Mouse (Mus musculus) intestine, embryonic 16.5 days (tissue): Measurements from ENCODE around the gene Nuak1. TPM values are rescaled to one million over a fixed set of nuclear protein-coding genes. Genes with fewer than 3 reads are reported as not detected.

Source experiments
- ATAC-seq: fragments of 200-750 bp; cut with Nextera tagmentation; 2 replicates; pipeline ENCODE4 v1.8.0; 2017; ENCODE audit warnings: moderate TSS enrichment, moderate library complexity
- H3K27ac ChIP-seq: fragments of 300-500 bp; sonication (generic); 2 replicates; pipeline ENCODE4 v1.5.1; 2014; ENCODE audit warnings: mild to moderate bottlenecking, low read length
- H3K27me3 ChIP-seq: fragments of 300-500 bp; sonication (generic); replicated peaks from 2 replicates; pipeline ENCODE4 v1.6.1; 2014; ENCODE audit warnings: low read length, control low read depth, mixed read lengths; ENCODE audit not compliant: control insufficient read depth, insufficient read depth
- H3K36me3 ChIP-seq: fragments of 300-500 bp; sonication (generic); 2 replicates; pipeline ENCODE4 v1.6.1; 2014; ENCODE audit warnings: low read length, control low read depth; ENCODE audit not compliant: control insufficient read depth, insufficient read depth
- H3K4me1 ChIP-seq: fragments of 300-500 bp; sonication (generic); 2 replicates; pipeline ENCODE4 v1.6.1; 2014; ENCODE audit warnings: low read length, control low read depth, mixed read lengths; ENCODE audit not compliant: control insufficient read depth, insufficient read depth
- H3K4me2 ChIP-seq: fragments of 300-500 bp; sonication (generic); 2 replicates; pipeline ENCODE4 v1.6.1; 2014; ENCODE audit warnings: low read depth, low read length, control low read depth
- H3K4me3 ChIP-seq: fragments of 300-500 bp; sonication (generic); 2 replicates; pipeline ENCODE4 v1.5.1; 2014; ENCODE audit warnings: mild to moderate bottlenecking, low read length
- H3K9ac ChIP-seq: fragments of 300-500 bp; sonication (generic); 2 replicates; pipeline ENCODE4 v1.6.1; 2014; ENCODE audit warnings: low read depth, low read length
- H3K9me3 ChIP-seq: fragments of 300-500 bp; sonication (generic); 2 replicates; pipeline ENCODE4 v1.6.1; 2016; ENCODE audit warnings: low read length, control low read depth; ENCODE audit not compliant: control insufficient read depth
- WGBS: fragments of 180-500 bp; shearing (Covaris S2); extraction: QIAGEN DNeasy Blood & Tissue Kit; methylation state at CpG from one replicate; pipeline ENCODE4 v1.1.7; 2014; 5-methylcytosine and 5-hydroxymethylcytosine counted together
- polyA plus RNA-seq: library from polyadenylated mRNA; unstranded; fragments of >200 nt; fragmentation: Nextera tagmentation; extraction: Ambion mirVana; gene quantifications from 2 replicates; pipeline ENCODE4 v1.2.1, GENCODE M21; 2015

The Nuak1 gene
- polyA plus RNA-seq, 1 experiment from 2014 or later = 0.66 TPM

DNA sequence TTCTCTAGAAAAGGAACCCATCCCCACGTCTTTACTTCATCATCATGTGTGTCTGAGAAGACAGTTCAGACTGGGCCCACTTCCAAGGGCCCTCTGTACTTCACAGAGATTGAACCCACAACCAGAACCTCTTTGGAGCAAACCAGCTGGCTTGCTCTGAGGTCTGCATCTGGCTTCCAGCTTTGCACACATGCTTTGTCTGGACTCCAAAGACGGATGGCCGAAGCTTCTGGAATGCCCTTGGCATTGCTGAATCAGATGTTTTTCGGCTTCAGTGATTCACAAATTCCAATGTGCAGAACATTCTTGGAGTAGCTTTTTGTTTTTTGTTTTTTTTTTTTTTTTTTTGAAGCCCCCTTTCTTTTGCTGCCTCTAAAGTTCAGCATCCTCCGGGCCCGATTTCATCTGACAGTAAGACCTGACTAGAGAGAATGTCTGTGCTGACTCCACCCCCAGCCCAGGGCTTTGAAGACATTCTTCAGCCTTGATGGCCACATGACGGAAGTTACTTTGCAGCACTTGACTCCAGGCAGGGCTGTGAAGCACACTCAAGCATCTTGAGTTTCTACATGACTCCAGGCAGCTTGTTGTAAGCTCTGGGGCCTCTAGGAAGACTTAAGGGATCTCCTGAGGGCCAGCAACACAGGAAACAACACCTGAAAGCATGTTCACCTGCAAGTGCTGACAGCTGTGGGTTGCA, 75.1 kb downstream of the Nuak1 start:
- H3K27ac ChIP-seq = no peak overlapping the region
- H3K4me3 ChIP-seq = no peak overlapping the region
- H3K9ac ChIP-seq = no peak overlapping the region
- no peaks in the 10 kb centered on the region for H3K9me3 ChIP-seq
- 66% methylated on average over 7 of the region's 7 CpGs for WGBS
- no peaks in the 10 kb centered on the region for H3K4me1 ChIP-seq
- ATAC-seq = no peak
- H3K36me3 ChIP-seq = no peaks in the 10 kb centered on the region
- no peak overlapping the region for H3K4me2 ChIP-seq
- no peaks in the 10 kb centered on the region for H3K27me3 ChIP-seq

DNA sequence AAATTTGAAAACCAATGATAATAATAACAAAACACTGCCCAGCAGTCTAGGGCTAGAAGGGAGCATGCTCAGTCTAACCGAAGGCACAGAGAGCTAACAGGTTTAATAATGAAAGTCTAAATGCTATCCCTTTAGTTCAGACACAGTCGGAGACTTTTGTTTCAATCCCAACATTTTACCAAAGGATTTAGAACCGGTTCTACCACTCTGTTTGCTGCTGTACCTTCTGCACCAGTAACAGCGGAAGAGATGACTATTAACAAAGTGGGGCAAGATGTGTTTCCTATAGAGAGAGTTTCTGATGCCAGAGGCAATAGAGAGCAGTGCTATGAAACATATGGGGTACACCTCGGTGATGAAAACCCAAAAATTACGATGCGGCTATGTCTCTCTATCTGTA, 76.6 kb downstream of the Nuak1 start:
- no peak for ATAC-seq
- no peaks in the 10 kb centered on the region for H3K36me3 ChIP-seq
- H3K27ac ChIP-seq = no peak overlapping the region
- H3K27me3 ChIP-seq = no peaks in the 10 kb centered on the region
- no peak overlapping the region for H3K9ac ChIP-seq
- H3K4me3 ChIP-seq = no peak overlapping the region
- no peak overlapping the region for H3K4me2 ChIP-seq
- no peaks in the 10 kb centered on the region for H3K9me3 ChIP-seq
- no peaks in the 10 kb centered on the region for H3K4me1 ChIP-seq
- WGBS = 89% methylated on average over 7 of the region's 7 CpGs

DNA sequence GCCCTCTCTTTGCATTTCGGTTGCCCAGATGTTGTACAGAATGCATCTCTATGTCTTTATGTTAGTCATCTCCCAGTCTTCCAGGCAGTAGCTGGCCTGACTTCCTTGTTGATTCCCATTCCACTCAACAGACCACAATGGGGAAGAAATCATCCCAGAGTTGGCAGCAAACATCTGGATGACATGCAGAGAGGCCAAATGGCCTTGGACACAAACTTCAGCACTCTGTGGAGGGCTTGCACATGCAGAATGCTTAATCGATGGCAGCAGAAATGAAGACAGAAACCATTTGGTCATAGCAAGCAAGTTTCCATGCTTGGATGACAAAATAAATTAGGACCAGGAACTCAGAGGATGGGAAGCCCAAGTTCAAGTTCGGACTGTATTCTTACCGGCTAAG, 79.4 kb downstream of the Nuak1 start:
- no peak overlapping the region for H3K27ac ChIP-seq
- no peaks in the 10 kb centered on the region; the same call in 1 of the 2 replicates for H3K27me3 ChIP-seq
- ATAC-seq = no peak
- H3K4me2 ChIP-seq = no peak overlapping the region
- H3K4me1 ChIP-seq = no peaks in the 10 kb centered on the region
- no peaks in the 10 kb centered on the region for H3K9me3 ChIP-seq
- no peak overlapping the region for H3K4me3 ChIP-seq
- no peak overlapping the region for H3K9ac ChIP-seq
- H3K36me3 ChIP-seq = no peaks in the 10 kb centered on the region
- WGBS = 66% methylated on average over 4 of the region's 4 CpGs

DNA sequence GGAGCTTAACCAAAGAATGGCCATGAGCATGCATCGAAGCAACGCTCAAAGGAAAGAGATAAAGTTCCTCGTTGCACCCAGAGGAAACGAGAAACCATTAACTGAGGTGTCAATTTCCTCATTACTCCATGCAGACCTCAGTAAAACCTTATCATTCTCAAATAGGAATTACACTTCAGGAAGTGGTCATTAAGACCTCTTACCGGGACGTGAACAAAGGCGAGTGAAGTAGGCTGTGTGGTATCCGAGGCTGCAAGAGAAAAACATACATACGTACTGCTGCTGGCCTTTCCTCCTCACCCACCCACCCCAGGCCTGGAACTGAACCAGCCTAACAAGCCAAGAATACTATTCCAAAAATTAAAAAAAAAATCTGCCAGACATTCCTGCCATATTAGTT, 80.0 kb downstream of the Nuak1 start:
- Histone ChIP-seq H3K4me2 (no peak overlapping the region), H3K9me3 (no peaks in the 10 kb centered on the region), H3K36me3 (no peaks in the 10 kb centered on the region), H3K27ac (no peak overlapping the region), H3K4me1 (no peaks in the 10 kb centered on the region), H3K4me3 (no peak overlapping the region), H3K9ac (no peak overlapping the region), H3K27me3 (no peaks in the 10 kb centered on the region; the same call in 1 of the 2 replicates)
- no peak for ATAC-seq
- 78% methylated on average over 9 of the region's 9 CpGs for WGBS

DNA sequence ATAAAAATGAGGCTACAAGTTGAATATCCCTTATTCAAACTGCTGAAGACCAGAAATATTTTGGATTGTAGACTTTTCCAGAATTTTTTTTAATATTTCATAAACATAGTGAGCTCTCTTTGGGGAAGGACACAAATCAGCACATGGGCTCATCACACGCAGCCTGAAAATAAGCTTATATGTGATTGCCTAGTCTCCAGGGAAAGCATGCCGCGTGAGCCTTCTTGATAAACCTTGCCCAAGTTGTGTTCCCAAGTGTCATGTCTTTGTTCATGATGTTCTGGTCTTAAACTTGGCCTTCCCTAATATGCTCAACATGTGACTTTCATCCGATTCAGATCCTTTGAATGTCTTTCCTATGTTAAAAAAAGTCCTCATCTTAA, 81.7 kb downstream of the Nuak1 start:
- no peaks in the 10 kb centered on the region; the same call in 1 of the 2 replicates for H3K27me3 ChIP-seq
- no peak overlapping the region for H3K4me2 ChIP-seq
- ATAC-seq = no peak
- H3K4me3 ChIP-seq = no peak overlapping the region
- no peak overlapping the region for H3K9ac ChIP-seq
- H3K9me3 ChIP-seq = no peaks in the 10 kb centered on the region
- H3K36me3 ChIP-seq = no peaks in the 10 kb centered on the region
- no peak overlapping the region for H3K27ac ChIP-seq
- 92% methylated on average over 4 of the region's 4 CpGs for WGBS
- no peaks in the 10 kb centered on the region for H3K4me1 ChIP-seq

DNA sequence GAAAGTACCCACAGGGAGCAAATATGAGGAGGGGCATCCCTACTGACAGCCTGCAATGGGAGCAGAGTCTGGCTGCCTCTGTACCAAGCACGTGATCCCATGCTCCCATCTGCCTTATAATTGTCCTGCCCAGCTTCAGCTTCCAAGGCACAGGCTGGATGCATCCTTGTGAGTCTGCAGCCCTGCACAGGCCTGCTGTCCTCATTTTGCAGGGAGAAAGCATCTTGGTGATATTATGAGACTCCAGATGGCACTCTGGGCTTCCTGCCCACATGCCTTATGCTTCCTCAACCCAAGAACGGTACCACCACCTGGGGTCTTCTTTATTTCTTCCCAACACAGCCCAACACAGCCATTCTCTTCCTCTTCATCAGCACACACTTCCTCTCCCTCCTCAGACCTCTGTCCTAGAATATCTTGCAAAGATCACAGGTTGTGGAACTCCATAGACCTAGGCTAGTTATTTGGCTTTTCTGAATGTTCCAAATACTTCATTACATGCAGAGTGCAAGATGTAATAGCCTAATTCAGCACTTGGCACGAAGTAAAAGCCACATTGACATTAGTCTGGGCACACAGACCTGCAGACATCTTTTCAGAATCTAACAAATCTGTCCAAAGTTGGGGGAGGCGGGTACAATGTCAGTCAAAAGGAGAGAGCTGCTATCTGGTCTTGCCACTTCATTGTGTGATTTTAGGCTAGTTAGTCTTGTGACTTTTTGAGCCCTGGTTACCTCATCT, 82.2 kb downstream of the Nuak1 start:
- WGBS = 69% methylated on average over 4 of the region's 4 CpGs
- no peaks in the 10 kb centered on the region; the same call in 1 of the 2 replicates for H3K27me3 ChIP-seq
- no peak for ATAC-seq
- no peak overlapping the region for H3K4me3 ChIP-seq
- H3K4me2 ChIP-seq = no peak overlapping the region
- H3K27ac ChIP-seq = no peak overlapping the region
- no peaks in the 10 kb centered on the region for H3K9me3 ChIP-seq
- no peak overlapping the region for H3K9ac ChIP-seq
- H3K36me3 ChIP-seq = no peaks in the 10 kb centered on the region
- H3K4me1 ChIP-seq = no peaks in the 10 kb centered on the region

DNA sequence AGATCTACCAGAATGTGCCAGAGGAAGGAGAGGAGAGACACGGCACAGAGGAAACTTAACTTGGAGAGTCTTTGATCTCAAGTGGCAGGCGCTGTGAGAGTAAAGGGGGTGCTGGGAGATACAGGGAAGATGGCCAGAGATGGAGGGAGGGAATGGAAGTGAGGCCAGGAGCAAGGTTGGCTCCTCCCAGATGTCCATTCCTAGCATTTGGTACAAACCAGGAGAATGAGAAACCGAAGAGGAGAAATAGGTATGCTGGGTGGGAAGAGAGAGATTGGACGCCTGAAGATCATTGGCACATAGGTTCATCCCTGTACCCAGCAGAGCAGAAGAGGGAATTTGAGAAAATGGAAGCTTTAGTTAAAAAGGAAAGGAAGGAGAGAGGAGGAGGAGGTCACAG, 82.8 kb downstream of the Nuak1 start:
- no peak overlapping the region for H3K27ac ChIP-seq
- no peaks in the 10 kb centered on the region for H3K4me1 ChIP-seq
- no peak overlapping the region for H3K4me2 ChIP-seq
- no peak for ATAC-seq
- no peaks in the 10 kb centered on the region; the same call in 1 of the 2 replicates for H3K27me3 ChIP-seq
- H3K9ac ChIP-seq = no peak overlapping the region
- H3K4me3 ChIP-seq = no peak overlapping the region
- no peaks in the 10 kb centered on the region for H3K9me3 ChIP-seq
- WGBS = 82% methylated on average over 4 of the region's 4 CpGs
- no peaks in the 10 kb centered on the region for H3K36me3 ChIP-seq

DNA sequence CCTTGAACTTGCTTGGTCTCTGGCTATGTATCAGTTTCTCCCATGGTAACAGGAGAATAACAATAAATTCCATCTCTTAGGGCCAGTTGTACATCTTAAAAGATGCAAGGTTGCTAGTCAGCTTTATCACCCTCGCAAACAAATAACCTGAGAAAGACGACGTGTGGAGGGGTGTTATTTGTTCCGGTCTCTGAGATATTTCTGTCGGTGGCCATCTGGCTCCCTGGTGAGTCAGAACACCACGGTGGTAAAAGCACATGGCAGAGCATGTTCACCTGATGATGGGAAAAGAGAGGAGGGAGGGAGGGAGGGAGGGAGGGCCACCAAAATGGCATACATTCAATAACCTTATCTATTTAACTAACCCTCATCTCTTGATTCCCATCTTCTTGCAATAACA, 86.1 kb downstream of the Nuak1 start:
- WGBS = 61% methylated on average over 6 of the region's 6 CpGs
- no peaks in the 10 kb centered on the region; the same call in 1 of the 2 replicates for H3K27me3 ChIP-seq
- H3K36me3 ChIP-seq = no peaks in the 10 kb centered on the region
- H3K4me1 ChIP-seq = no peaks in the 10 kb centered on the region
- H3K9ac ChIP-seq = no peak overlapping the region
- no peak for ATAC-seq
- no peak overlapping the region for H3K27ac ChIP-seq
- no peak overlapping the region for H3K4me2 ChIP-seq
- no peaks in the 10 kb centered on the region for H3K9me3 ChIP-seq
- no peak overlapping the region for H3K4me3 ChIP-seq

DNA sequence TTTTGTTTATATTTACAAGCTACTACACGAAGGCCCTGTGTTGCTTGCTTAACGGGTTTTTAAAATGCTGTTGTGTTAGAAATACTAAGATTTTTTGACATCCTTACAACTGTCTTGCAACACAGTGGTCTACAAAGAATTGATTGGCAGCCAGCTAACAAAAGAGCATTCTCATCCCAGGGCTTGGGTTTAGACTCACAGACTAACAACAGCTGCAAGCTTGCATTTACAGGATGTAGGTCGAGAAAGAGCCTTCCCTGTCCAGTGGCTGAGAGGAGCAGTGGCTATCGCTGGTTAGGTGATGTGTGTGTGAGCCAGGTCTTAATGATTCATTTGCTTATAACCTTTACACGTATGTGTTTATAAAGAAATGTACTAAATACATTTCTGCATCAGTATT, 94.7 kb downstream of the Nuak1 start:
- no peak for ATAC-seq
- 57% methylated on average over 5 of the region's 5 CpGs for WGBS
- no peak overlapping the region for H3K9ac ChIP-seq
- H3K27ac ChIP-seq = no peak overlapping the region
- no peaks in the 10 kb centered on the region for H3K4me1 ChIP-seq
- H3K27me3 ChIP-seq = no peaks in the 10 kb centered on the region
- no peaks in the 10 kb centered on the region for H3K36me3 ChIP-seq
- no peak overlapping the region for H3K4me2 ChIP-seq
- no peak overlapping the region for H3K4me3 ChIP-seq
- no peaks in the 10 kb centered on the region for H3K9me3 ChIP-seq
